Mouse (Mus musculus) myocyte (in vitro differentiated cells): ENCODE results near the gene Tmem178. TPM values are rescaled to one million over a fixed set of nuclear protein-coding genes. Genes with fewer than 3 reads are reported as not detected.
A peak's percentile ranks its signal among the peaks of the same experiment; 100 is the strongest.

Experiments used
- H3K27me3 ChIP-seq: one replicate; pipeline ENCODE4 v1.6.1; 2011; ENCODE audit not compliant: control insufficient read depth, insufficient read depth, insufficient read length
- H3K36me3 ChIP-seq: one replicate; pipeline ENCODE4 v1.6.1; 2011; ENCODE audit not compliant: control insufficient read depth, insufficient read depth
- H3K4me2 ChIP-seq: one replicate; pipeline ENCODE4 v1.6.1; 2011; ENCODE audit warnings: low read depth, control low read depth
- H3K4me3 ChIP-seq: one replicate; pipeline ENCODE4 v1.5.1; 2011; ENCODE audit warnings: mild to moderate bottlenecking, control low read depth, moderate library complexity
- H3K79me2 ChIP-seq: one replicate; pipeline ENCODE4 v1.6.1; 2011; ENCODE audit not compliant: control insufficient read depth, insufficient read depth
- H3ac ChIP-seq: one replicate; pipeline ENCODE4 v1.6.1; 2011; ENCODE audit not compliant: control insufficient read depth, insufficient read length
- CEBPB ChIP-seq: IDR thresholded peaks from 2 replicates; pipeline ENCODE4 v1.6.1; 2011; ENCODE audit warnings: mild to moderate bottlenecking, moderate library complexity; ENCODE audit not compliant: poor library complexity, insufficient read depth, severe bottlenecking
- E2F4 ChIP-seq: IDR thresholded peaks from one replicate; pipeline ENCODE4 v1.6.1; 2011; ENCODE audit warnings: mild to moderate bottlenecking, control low read depth, moderate library complexity; ENCODE audit not compliant: insufficient read depth
- MAX ChIP-seq: IDR thresholded peaks from one replicate; pipeline ENCODE4 v1.6.1; 2011; ENCODE audit warnings: low read depth, mild to moderate bottlenecking, control low read depth
- MYOD1 ChIP-seq, 3 experiments: IDR thresholded peaks; one replicate each; pipeline ENCODE4 v1.6.1; 2011; ENCODE audit warnings: control low read depth in 2 of 3, low read depth in 2 of 3, mild to moderate bottlenecking in 2 of 3, moderate library complexity in 1 of 3; ENCODE audit not compliant: insufficient read length in 2 of 3, control insufficient read depth in 1 of 3
- MYOG ChIP-seq, 3 experiments: IDR thresholded peaks; one replicate each; pipeline ENCODE4 v1.6.1; 2011; ENCODE audit warnings: control low read depth in 2 of 3, low read depth in 2 of 3, mild to moderate bottlenecking in 2 of 3; ENCODE audit not compliant: insufficient read length in 2 of 3, control insufficient read depth in 1 of 3, insufficient read depth in 1 of 3
- POLR2A ChIP-seq: IDR thresholded peaks from one replicate; pipeline ENCODE4 v1.6.1; 2011; ENCODE audit warnings: low read depth, mild to moderate bottlenecking, control low read depth, moderate library complexity; ENCODE audit not compliant: insufficient read length
- POLR2AphosphoS2 ChIP-seq: IDR thresholded peaks from one replicate; pipeline ENCODE4 v1.6.1; 2011; ENCODE audit warnings: low read depth, control low read depth; ENCODE audit not compliant: insufficient read length
- REST ChIP-seq: IDR thresholded peaks from one replicate; pipeline ENCODE4 v1.6.1; 2011; ENCODE audit warnings: mild to moderate bottlenecking, control low read depth, moderate library complexity; ENCODE audit not compliant: insufficient read depth, insufficient read length
- SRF ChIP-seq: IDR thresholded peaks from one replicate; pipeline ENCODE4 v1.6.1; 2011; ENCODE audit warnings: low read depth; ENCODE audit not compliant: control insufficient read depth, insufficient read length
- TCF12 ChIP-seq: IDR thresholded peaks from one replicate; pipeline ENCODE4 v1.6.1; 2011; ENCODE audit warnings: mild to moderate bottlenecking, control low read depth; ENCODE audit not compliant: poor library complexity, insufficient read depth, severe bottlenecking
- TCF3 ChIP-seq: IDR thresholded peaks from one replicate; pipeline ENCODE4 v1.6.1; 2011; ENCODE audit warnings: low read depth, control low read depth; ENCODE audit not compliant: insufficient read length
- USF1 ChIP-seq: IDR thresholded peaks from one replicate; pipeline ENCODE4 v1.6.1; 2011; ENCODE audit warnings: low read depth, mild to moderate bottlenecking, control low read depth, moderate library complexity
- polyA plus RNA-seq: library from polyadenylated mRNA; unstranded; fragments of >200 nt; fragmentation: generic; extraction: Trizol; gene quantifications from one replicate; pipeline ENCODE4 v1.2.1, GENCODE M21; 2012; ENCODE audit warnings: missing spikeins

Gene Tmem178
- polyA plus RNA-seq, 1 experiment, result not detected

DNA sequence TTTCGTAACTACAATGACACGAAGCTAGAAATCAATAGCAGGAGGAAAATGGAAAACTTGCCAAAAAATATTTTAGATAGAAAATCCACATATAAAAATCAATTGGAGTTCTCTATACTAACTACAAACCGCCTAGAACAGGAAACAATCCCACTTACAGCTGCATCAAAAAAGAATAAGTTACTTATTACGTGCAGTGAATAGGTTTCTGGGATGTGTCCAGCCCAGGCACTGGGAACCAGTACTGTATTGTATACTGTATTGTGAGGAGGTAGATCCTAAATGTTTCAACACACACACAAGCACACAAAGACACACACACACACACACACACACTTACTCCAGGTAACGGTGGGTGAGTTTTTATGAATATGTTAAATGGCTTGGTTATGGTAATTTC is 32.8 kb downstream of the Tmem178 start:
- Histone ChIP-seq H3K4me3 (no peak overlapping the region), H3K27me3 (peaks cover 19% of the 10 kb centered on the region), H3K4me2 (peak overlapping the region; percentile 45), H3ac (no peak overlapping the region), H3K79me2 (no peaks in the 10 kb centered on the region), H3K36me3 (no peaks in the 10 kb centered on the region)
- TF ChIP-seq POLR2AphosphoS2 (no peak), CEBPB (no peak), USF1 (no peak), TCF12 (no peak), E2F4 (no peak), POLR2A (no peak), REST (no peak), SRF (no peak), MAX (no peak), TCF3 (no peak), MYOD1 (IDR thresholded peaks at IDR 0.05; ENCODE audit: control insufficient read depth in 1 of 3, insufficient read length in 2 of 3, low read depth in 2 of 3) (no peak), MYOG (IDR thresholded peaks at IDR 0.05; ENCODE audit: control insufficient read depth in 1 of 3, insufficient read depth in 1 of 3, insufficient read length in 2 of 3, low read depth in 2 of 3) (no peak)

- Histone ChIP-seq H3K36me3 (no peaks in the 10 kb centered on the region), H3K27me3 (peaks cover 12% of the 10 kb centered on the region), H3ac (no peak overlapping the region), H3K4me2 (no peak overlapping the region), H3K4me3 (no peak overlapping the region), H3K79me2 (no peaks in the 10 kb centered on the region)
- no peak for TF ChIP-seq POLR2A
- TF ChIP-seq POLR2AphosphoS2, result no peak
- TF ChIP-seq USF1, result no peak
- no peak for TF ChIP-seq REST
- no peak for TF ChIP-seq E2F4
- TF ChIP-seq MYOD1 (IDR thresholded peaks at IDR 0.05; ENCODE audit: control insufficient read depth in 1 of 3, insufficient read length in 2 of 3, low read depth in 2 of 3), result no peak
- TF ChIP-seq CEBPB, result no peak
- TF ChIP-seq TCF12, result no peak
- no peak for TF ChIP-seq MAX
- no peak for TF ChIP-seq SRF
- no peak for TF ChIP-seq MYOG (IDR thresholded peaks at IDR 0.05; ENCODE audit: control insufficient read depth in 1 of 3, insufficient read depth in 1 of 3, insufficient read length in 2 of 3, low read depth in 2 of 3)
- no peak for TF ChIP-seq TCF3
Measured at GRCm38 (mm10) chr17:80980096-80980495, 35.7 kb downstream of the Tmem178 start.

DNA sequence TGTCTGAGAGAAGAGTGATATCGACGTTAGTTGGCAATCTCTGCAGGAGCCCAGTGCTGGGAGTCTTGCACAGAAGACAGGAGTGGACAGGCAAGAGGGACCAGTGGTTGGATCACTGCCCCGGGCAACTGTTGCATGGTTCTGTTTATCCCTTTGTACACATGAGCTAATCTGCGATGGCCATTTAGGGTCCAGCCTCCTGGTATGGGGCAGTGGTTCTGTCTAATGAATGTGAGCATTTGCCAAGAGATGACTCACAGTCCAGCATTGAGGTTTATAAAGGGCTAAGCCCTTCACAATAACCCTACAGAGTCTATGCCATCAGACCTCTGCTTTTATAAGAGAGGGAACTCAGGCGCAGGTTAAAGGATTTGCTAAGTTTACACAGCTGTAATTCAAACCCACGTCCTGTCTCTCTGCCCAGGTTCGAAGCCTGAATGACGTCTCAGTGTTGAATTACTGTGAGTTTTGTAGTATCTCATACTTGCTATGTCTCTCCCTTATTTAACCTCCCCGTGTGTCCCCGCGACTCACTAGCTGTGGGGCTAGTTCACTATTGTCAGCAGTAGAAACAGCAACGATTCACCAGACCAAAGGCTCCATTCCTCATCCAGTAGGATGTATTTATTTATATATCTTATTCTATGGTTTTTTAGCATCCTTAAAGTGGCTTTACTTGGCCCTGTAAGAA is 37.4 kb downstream of the Tmem178 start:
- H3K27me3 ChIP-seq, result peaks cover 20% of the 10 kb centered on the region
- TF ChIP-seq CEBPB (no peak), POLR2AphosphoS2 (no peak), USF1 (no peak), MAX (no peak), SRF (no peak), MYOG (IDR thresholded peaks at IDR 0.05; ENCODE audit: control insufficient read depth in 1 of 3, insufficient read depth in 1 of 3, insufficient read length in 2 of 3, low read depth in 2 of 3) (no peak), TCF12 (no peak), REST (no peak), E2F4 (no peak), POLR2A (no peak)
- H3ac ChIP-seq, result no peak overlapping the region
- peak overlapping the region; percentile 37 for H3K4me2 ChIP-seq
- H3K79me2 ChIP-seq, result no peaks in the 10 kb centered on the region
- H3K4me3 ChIP-seq, result no peak overlapping the region
- no peaks in the 10 kb centered on the region for H3K36me3 ChIP-seq

DNA sequence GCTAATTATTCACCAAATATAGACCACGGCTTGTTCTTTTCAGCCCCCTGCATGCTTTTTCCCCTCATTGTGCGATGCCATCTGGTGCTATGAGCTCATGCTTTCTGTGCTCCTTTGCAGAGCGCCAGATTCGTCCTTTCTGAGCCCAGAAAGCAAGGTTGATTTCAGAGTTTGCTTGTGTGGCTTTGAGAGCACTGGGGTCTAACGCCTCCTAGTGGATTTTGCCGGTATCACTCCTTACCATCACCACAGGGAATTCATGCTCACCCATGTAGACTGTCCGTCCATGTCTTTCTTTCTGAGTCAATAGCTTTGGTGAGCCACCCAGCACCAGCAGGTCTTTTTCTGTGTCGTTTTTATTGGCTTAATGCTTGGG is 38.0 kb downstream of the Tmem178 start:
- H3K27me3 ChIP-seq, result peaks cover 24% of the 10 kb centered on the region
- H3K79me2 ChIP-seq, result no peaks in the 10 kb centered on the region
- H3K4me3 ChIP-seq, result no peak overlapping the region
- peak overlapping the region; percentile 37 for H3K4me2 ChIP-seq
- no peak overlapping the region for H3ac ChIP-seq
- no peaks in the 10 kb centered on the region for H3K36me3 ChIP-seq
- TF ChIP-seq TCF3 (no peak), TCF12 (no peak), MYOG (IDR thresholded peaks at IDR 0.05; ENCODE audit: control insufficient read depth in 1 of 3, insufficient read depth in 1 of 3, insufficient read length in 2 of 3, low read depth in 2 of 3) (no peak)

DNA sequence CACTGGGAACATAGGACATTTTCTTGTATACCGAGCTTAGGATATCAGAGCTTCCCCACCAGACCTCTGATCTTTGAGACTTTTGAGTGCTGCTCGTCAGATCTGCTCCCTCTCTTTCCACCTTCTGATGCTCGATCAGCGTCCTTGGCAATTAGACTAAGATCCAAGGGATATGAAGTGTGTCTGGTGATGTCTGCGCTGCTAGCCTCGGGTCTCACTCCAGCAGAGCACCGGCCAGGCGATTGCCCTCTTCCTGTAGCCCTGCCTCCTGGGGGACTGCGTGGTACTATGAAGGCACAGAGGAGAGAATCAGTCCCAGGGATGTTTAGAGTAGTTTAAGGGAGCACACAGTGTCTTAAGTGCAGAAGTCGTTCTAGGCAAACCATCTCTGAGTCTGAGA is 38.5 kb downstream of the Tmem178 start:
- H3ac ChIP-seq, result no peak overlapping the region
- H3K36me3 ChIP-seq, result no peaks in the 10 kb centered on the region
- TF ChIP-seq POLR2A (no peak), E2F4 (no peak), CEBPB (no peak), REST (no peak), USF1 (no peak), TCF12 (no peak), MYOG (IDR thresholded peaks at IDR 0.05; ENCODE audit: control insufficient read depth in 1 of 3, insufficient read depth in 1 of 3, insufficient read length in 2 of 3, low read depth in 2 of 3) (no peak)
- no peak overlapping the region for H3K4me2 ChIP-seq
- peaks cover 24% of the 10 kb centered on the region for H3K27me3 ChIP-seq
- no peaks in the 10 kb centered on the region for H3K79me2 ChIP-seq
- H3K4me3 ChIP-seq, result no peak overlapping the region
